Mouse (Mus musculus) heart, postnatal 0 days (tissue): Measurements from ENCODE around the gene Necap2. TPM values are rescaled to one million over a fixed set of nuclear protein-coding genes. Genes with fewer than 3 reads are reported as not detected.
A peak's percentile ranks its signal among the peaks of the same experiment; 100 is the strongest.

Experiments
- ATAC-seq: fragments of 200-750 bp; cut with Nextera tagmentation; 2 replicates; pipeline ENCODE4 v1.8.0; 2017; ENCODE audit warnings: low read depth, moderate number of reproducible peaks, moderate library complexity; ENCODE audit not compliant: insufficient read depth
- DNase-seq: peaks from one replicate; pipeline ENCODE4 v3.0.0-alpha.2; 2016; ENCODE audit warnings: low spot score
- H3K27ac ChIP-seq: fragments of 300-500 bp; sonication (generic); 2 replicates; pipeline ENCODE4 v1.5.1; 2014; ENCODE audit warnings: low read depth, mild to moderate bottlenecking
- H3K27me3 ChIP-seq: fragments of 300-500 bp; sonication (generic); 2 replicates; pipeline ENCODE4 v1.6.1; 2014; ENCODE audit warnings: low read length, mixed read lengths; ENCODE audit not compliant: control insufficient read depth, insufficient read depth
- H3K36me3 ChIP-seq: fragments of 300-500 bp; sonication (generic); replicated peaks from 2 replicates; pipeline ENCODE4 v1.6.1; 2014; ENCODE audit warnings: low read length, mixed read lengths; ENCODE audit not compliant: control insufficient read depth, insufficient read depth
- H3K4me1 ChIP-seq: fragments of 300-500 bp; sonication (generic); 2 replicates; pipeline ENCODE4 v1.6.1; 2014; ENCODE audit warnings: antibody characterized with exemption; ENCODE audit not compliant: control insufficient read depth, insufficient read depth
- H3K4me2 ChIP-seq: fragments of 300-500 bp; sonication (generic); 2 replicates; pipeline ENCODE4 v1.6.1; 2014; ENCODE audit warnings: low read depth, mild to moderate bottlenecking, low read length, moderate library complexity
- H3K4me3 ChIP-seq: fragments of 300-500 bp; sonication (generic); 2 replicates; pipeline ENCODE4 v1.5.1; 2014; ENCODE audit warnings: low read depth, low read length
- H3K9ac ChIP-seq: fragments of 300-500 bp; sonication (generic); replicated peaks from 2 replicates; pipeline ENCODE4 v1.6.1; 2014; ENCODE audit warnings: low read depth, low read length, mixed read lengths
- H3K9me3 ChIP-seq: fragments of 300-500 bp; sonication (generic); replicated peaks from 2 replicates; pipeline ENCODE4 v1.6.1; 2016; ENCODE audit warnings: low read length; ENCODE audit not compliant: control insufficient read depth
- CTCF ChIP-seq: IDR thresholded peaks from 2 replicates; pipeline ENCODE4 v1.5.1; 2016; ENCODE audit warnings: antibody characterized with exemption, control low read depth, low read depth
- EP300 ChIP-seq: IDR thresholded peaks from 2 replicates; pipeline ENCODE4 v1.6.1; 2016; ENCODE audit warnings: antibody characterized with exemption, low read depth
- WGBS: fragments of 180-500 bp; shearing (Covaris S2); extraction: QIAGEN DNeasy Blood & Tissue Kit; methylation state at CpG from one replicate; pipeline ENCODE4 v1.1.7; 2014; 5-methylcytosine and 5-hydroxymethylcytosine counted together
- polyA plus RNA-seq: library from polyadenylated mRNA; unstranded; fragments of >200 nt; fragmentation: Nextera tagmentation; extraction: Ambion mirVana; gene quantifications from 2 replicates; pipeline ENCODE4 v1.2.1, GENCODE M21; 2015
- total RNA-seq: library from RNA; depleted of rRNA; stranded (reverse); fragments of >200 nt; gene quantifications from 2 replicates; pipeline ENCODE4 v1.2.3, GENCODE M21; 2014; ENCODE audit warnings: low replicate concordance

Gene Necap2
- total and polyA plus RNA-seq, 2 experiments from 2014 or later: 33.8 to 47.1 TPM

- DNase-seq (no peak), ATAC-seq (no peak)
- peaks cover 26% of the 10 kb centered on the region for H3K4me1 ChIP-seq
These were observed 4.0 kb downstream of the Necap2 start for GRCm38 (mm10) chr4:141074109-141074508.

DNA sequence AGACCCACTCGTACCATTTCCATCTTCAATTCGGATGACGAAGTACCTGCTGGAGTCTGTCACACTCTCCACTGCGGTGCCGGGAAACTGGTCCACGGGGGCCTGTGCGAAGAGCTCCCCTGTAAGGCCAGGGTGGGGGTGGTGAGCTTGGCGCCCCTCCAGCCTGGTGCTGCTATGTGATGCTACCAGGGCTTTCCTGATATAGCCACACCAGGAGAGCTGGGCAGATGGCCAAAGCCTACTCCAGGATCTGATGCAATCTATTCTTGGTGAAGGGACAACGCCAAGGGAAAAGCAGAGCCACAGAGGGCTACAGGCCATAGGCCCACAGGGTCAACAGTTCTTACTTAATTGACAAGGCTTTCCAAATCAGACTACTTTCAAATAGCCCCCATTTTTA lies 4.5 kb downstream of the Necap2 start:
- 0 out of 2 replicates have a peak overlapping the region, but pooled peaks have one; percentile 26 for H3K4me2 ChIP-seq
- H3K4me1 ChIP-seq: peaks cover 30% of the 10 kb centered on the region
- 25% methylated on average over 9 of the region's 9 CpGs for WGBS
- TF ChIP-seq EP300 (no peak), CTCF (no peak)
- no peak overlapping the region for H3K4me3 ChIP-seq
- H3K9ac ChIP-seq: no peak overlapping the region
- peak overlapping the region; percentile 73 for H3K27ac ChIP-seq
- H3K27me3 ChIP-seq: no peaks in the 10 kb centered on the region
- peak; percentile 58 for DNase-seq
- 0 out of 2 replicates have a peak, but pooled peaks have one; percentile 13 for ATAC-seq
- H3K9me3 ChIP-seq: no peaks in the 10 kb centered on the region
- H3K36me3 ChIP-seq: peaks cover 38% of the 10 kb centered on the region

More at GRCm38 (mm10) chr4:141074109-141074508, 4.0 kb downstream of the Necap2 start:
- H3K27ac ChIP-seq: peak overlapping the region; percentile 73
- H3K4me3 ChIP-seq: no peak overlapping the region
- H3K36me3 ChIP-seq: peaks cover 34% of the 10 kb centered on the region
- H3K4me2 ChIP-seq: no peak overlapping the region
- no peaks in the 10 kb centered on the region for H3K9me3 ChIP-seq
- TF ChIP-seq EP300 (no peak), CTCF (no peak)
- no peak overlapping the region for H3K9ac ChIP-seq
- no peaks in the 10 kb centered on the region for H3K27me3 ChIP-seq
- WGBS: 71% methylated on average over 4 of the region's 4 CpGs

DNA sequence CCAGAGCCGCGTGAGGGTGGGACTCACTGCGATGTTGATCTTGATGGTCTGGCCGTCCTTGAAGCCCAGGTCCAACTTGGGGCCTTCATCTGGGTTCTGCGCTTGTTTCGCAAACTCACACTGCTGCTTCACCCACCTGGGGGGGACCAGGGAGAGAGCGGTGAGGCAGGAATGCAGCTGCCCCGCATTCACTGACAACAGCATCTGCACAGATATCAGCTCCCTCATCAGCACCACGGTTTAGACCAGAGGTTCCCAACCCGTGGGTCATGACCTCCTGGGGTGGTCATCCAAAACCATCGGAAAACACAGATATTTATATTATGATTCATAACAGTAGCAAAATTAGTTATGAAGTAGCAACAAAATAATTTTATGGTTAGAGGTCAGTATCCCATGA lies 5.7 kb downstream of the Necap2 start:
- Histone ChIP-seq H3K4me2 (no peak overlapping the region), H3K4me3 (no peak overlapping the region), H3K9me3 (no peaks in the 10 kb centered on the region), H3K9ac (no peak overlapping the region), H3K36me3 (peaks cover 49% of the 10 kb centered on the region), H3K27ac (no peak overlapping the region), H3K4me1 (peaks cover 40% of the 10 kb centered on the region), H3K27me3 (no peaks in the 10 kb centered on the region)
- TF ChIP-seq EP300 (no peak), CTCF (no peak)
- ATAC-seq: no peak
- no peak for DNase-seq
- WGBS: 85% methylated on average over 11 of the region's 11 CpGs

DNA sequence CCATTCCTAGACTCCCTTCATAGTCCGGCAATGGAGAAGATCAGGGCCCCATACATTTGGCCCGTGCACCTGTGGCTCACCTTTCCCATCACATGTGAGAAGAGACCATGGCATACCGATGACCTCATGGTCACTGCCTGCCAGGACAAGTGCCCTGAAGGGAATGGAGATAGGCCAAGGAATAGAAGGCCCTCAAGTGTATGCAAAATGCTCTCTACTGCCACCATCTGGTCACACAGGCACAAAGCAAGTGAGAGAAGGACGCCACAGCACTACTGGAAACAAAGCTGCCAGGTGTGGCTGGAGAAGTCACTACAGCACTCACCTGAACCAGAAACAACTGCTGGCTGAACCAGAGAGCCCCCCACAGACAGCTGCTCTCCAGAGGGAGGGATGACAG lies 8.4 kb downstream of the Necap2 start:
- Histone ChIP-seq H3K36me3 (peaks cover 69% of the 10 kb centered on the region), H3K27ac (no peak overlapping the region)

DNA sequence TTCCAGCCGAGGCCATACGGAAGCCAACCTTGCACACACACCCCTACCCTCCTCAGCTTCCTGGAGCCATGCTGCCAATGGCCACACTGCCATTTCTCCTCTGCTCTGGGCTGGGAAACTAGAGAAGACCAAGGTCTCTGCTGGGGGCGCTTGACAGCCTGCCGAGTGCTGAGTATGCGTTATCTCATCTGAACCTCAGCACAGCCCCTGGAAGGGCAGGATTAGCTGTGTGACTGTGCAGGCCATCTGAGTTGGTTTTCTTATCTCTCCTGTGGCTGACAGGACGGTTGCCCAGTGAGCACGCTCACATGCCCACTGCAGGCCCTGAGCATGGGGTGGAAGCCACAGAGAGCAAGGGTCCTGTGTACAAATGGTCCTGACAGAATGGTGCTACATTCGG lies 9.5 kb downstream of the Necap2 start:
- Histone ChIP-seq H3K27me3 (no peaks in the 10 kb centered on the region), H3K9ac (no peak overlapping the region), H3K4me3 (no peak overlapping the region), H3K27ac (no peak overlapping the region), H3K9me3 (no peaks in the 10 kb centered on the region), H3K4me2 (no peak overlapping the region), H3K4me1 (peaks cover 28% of the 10 kb centered on the region), H3K36me3 (peaks cover 69% of the 10 kb centered on the region)
- no peak for ATAC-seq
- DNase-seq: no peak
- TF ChIP-seq CTCF (no peak), EP300 (no peak)
- 47% methylated on average over 8 of the region's 8 CpGs for WGBS

More for the DNA sequence above, 8.4 kb downstream of the Necap2 start:
- Histone ChIP-seq H3K27me3 (no peaks in the 10 kb centered on the region), H3K4me3 (no peak overlapping the region), H3K9me3 (no peaks in the 10 kb centered on the region), H3K9ac (no peak overlapping the region), H3K4me1 (peaks cover 34% of the 10 kb centered on the region), H3K4me2 (no peak overlapping the region)
- no peak for TF ChIP-seq EP300
- TF ChIP-seq CTCF: peak; percentile 81
- DNase-seq: peak; percentile 66
- 58% methylated on average over 4 of the region's 4 CpGs for WGBS
- ATAC-seq: no peak; the same call in 1 of the 2 replicates

DNA sequence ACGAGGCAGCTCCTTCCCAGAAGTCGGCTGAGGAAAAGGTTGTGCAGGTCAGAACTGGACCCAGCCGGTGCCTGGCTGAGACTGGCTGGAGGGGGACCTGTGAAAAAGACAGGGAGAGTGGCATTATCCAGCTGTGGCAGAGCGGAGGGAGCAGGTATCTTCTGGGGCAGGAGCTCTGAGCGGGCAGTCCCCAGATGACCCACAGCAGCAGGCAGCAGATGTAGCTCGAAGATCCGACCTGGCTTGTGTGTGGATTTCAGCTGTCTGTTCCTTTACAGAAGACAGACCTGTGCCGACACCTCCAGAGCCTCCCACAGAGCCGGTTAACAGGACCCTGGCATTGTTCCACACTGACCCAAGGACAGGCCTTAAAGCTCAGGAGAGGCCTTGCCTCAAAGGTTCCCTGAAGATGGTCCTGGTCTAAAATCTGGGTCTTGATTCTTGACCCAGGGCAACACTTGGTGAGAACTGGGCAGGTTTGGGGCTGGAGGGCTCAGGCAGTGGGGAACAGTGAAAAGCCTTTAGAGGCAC lies 10.6 kb downstream of the Necap2 start:
- no peak for ATAC-seq
- peaks cover 69% of the 10 kb centered on the region for H3K36me3 ChIP-seq
- TF ChIP-seq CTCF (no peak), EP300 (no peak)
- H3K4me3 ChIP-seq: no peak overlapping the region
- no peak overlapping the region for H3K9ac ChIP-seq
- no peaks in the 10 kb centered on the region for H3K27me3 ChIP-seq
- peak overlapping the region; percentile 37; the same call in 1 of the 2 replicates for H3K27ac ChIP-seq
- DNase-seq: no peak
- H3K4me1 ChIP-seq: peaks cover 24% of the 10 kb centered on the region
- no peaks in the 10 kb centered on the region for H3K9me3 ChIP-seq
- WGBS: 42% methylated on average over 9 of the region's 9 CpGs
- no peak overlapping the region for H3K4me2 ChIP-seq
